Mouse (Mus musculus): ENCODE results near the gene Nap1l1. TPM values are rescaled to one million over a fixed set of nuclear protein-coding genes. Genes with fewer than 3 reads are reported as not detected.
"Not testable (repeated sequence)": the region's sequence is repeated elsewhere in the genome, so short reads cannot be mapped to it uniquely, and the experiment has no call there.

Nap1l1 gene
- total RNA-seq, 2 experiments from 2014 or later: 43.8 to 49.0 TPM

DNA sequence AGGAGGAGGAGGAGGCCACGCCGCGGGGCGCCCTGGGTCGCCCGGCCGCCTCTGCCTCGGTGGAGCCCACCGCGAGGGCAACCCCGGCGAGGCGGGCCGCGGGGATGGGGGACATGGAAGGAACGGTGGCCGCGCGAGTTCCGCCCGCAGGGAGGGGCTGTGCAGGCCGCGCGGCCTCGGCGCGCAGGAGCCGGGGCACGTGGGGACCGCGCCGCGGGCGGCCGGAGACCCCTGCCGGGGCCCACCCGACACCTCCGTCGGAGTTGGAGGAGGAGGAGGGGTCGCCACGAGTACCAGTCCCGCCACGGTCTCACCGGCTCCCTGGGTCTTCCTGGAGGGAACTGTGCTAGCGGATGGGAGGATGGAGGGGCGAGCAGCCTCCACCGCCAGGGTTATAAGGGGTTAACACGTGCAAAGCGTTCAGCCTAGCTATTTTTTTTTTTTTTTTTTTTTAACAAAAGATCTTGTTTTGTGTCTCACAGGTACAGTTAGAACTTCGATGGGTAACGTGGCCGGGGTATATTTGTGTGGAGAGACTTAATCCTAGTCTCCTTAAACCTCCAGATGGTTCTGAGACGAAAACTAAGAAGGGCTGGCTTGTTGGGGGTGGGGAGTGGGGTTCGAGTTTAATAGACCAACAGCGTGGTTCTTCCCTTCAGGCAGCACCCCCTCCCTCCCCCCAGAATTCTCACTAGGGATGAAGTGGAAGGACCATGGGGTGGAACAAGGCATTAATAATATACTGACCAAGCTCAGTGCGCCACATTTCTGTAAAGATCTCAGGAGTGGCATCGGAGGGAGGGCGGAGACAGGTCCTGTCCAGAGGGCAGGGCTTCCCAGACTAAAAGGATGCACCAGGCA is 718 bp downstream of the Nap1l1 start:
- intact Hi-C loops (cut with DNase I; ENCODE audit: low total_unique reads): loop anchor here (10.0 kb wide), 1 partner anchor 179 kb away; the partner anchor contains the start of gene Bbs10
- DNase-seq: peak; percentile 29

DNA sequence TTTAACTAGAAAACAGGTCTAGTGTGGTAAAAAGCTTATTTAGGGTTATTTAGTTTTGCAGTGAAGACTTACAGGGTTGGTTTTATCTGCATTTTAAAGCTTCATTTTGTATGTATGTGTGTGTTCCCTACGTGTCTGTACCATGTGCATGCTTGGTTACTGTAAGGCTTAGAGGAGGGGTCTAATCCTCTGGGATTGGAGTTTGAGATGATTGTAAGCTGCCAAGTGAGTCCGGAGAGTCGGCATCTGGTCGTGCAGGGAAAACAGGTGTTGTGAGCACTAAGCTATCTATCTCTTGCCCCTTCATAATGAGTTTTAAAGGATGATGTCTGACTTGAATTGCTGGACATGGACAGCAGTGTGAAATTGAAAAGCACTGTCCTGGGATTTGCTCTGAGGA is 3.3 kb downstream of the Nap1l1 start:
- intact Hi-C loops (cut with DNase I; ENCODE audit: low total_unique reads): loop anchor here (10.0 kb wide), 1 partner anchor 182 kb away; the partner anchor contains the start of gene Bbs10
- DNase-seq: no peak

DNA sequence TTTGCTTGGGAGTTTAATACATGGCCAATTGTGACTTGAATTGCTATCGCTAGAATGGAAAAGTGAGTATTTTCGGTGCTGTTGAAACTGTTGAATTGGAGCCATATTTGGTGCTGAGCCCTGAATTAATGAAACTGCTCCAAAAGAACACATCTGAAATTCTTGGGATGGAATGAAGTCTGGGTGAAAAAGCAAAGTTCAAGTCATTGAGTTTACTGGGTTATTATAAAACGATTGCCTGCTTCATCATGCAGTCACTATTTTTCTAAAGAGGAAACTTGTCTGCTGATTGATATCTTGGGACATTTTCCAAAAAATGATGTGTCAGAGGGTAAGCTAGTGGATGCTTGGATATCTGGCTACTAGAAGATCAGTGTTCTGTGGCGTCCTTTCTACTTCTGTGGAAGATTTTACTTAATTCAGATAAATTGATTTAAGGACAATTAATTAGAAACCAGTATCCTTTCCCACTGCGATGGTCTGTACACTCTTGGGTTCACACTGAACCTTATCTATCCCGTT is 4.0 kb downstream of the Nap1l1 start:
- DNase-seq: no peak
- intact Hi-C loops (cut with DNase I; ENCODE audit: low total_unique reads): loop anchor here (10.0 kb wide), 1 partner anchor 182 kb away; the partner anchor contains the start of gene Bbs10

DNA sequence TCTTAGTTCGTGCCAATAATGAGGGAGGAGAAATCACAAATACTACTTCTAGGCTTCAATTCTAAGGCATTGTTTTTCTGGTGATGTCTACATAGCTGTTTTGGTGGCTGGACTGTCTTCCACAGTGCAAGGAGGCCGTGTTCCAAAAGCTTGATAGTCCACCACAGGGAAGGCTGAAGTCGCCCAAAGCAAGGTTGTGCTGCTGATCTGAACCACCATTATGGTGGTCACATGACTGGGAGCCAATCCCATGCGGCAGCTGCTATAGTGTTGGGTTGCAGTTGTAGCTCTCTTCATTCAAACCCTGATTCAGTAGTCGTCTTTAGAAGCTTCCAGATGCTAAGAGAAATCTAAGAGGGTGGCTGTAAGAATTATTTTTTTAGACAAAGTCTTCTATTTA is 6.6 kb downstream of the Nap1l1 start:
- intact Hi-C loops (cut with DNase I; ENCODE audit: low total_unique reads): loop anchor here (10.0 kb wide), 1 partner anchor 185 kb away; the partner anchor contains the start of gene Bbs10
- DNase-seq: no peak

DNA sequence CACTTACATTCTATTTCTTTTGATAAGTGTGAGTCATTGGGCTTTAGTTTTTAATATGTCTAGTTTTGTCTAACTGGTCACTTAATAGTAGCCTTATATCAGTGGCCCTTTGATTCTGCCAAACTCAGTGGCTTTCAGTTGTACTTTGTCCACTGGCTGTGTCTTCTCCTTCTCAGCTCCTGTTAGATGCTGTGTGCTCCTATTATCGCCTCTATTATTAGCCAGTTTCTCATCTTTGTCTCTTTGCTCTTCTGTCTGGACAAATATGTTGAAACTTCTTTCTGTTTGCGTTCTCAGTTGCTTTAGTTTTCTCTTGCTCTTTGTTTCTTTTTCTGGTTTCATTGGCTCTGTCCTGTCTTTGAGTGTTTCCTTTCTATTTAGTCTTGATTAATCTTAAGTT is 9.6 kb downstream of the Nap1l1 start:
- intact Hi-C loops (cut with DNase I; ENCODE audit: low total_unique reads): no loop called here
- DNase-seq: no peak

DNA sequence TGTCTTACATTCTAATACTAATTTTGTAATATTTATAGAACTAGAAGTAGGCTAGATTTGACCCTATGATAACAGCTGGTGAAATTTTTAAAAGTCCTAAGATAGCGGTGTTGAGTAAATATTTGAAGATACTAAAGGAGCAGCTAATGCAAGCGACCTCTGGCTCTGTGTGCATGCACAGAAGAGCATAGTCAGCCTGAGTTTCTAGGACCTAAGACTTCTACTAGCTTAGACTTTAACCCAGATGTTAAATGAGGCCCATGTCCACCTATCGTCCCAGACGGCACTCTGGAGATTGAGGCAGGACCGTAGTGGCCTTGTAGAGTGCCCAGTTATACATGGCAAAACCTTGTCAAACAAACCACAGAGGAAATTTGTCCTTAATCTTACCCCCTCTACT is 11.1 kb downstream of the Nap1l1 start:
- no peak for DNase-seq
- intact Hi-C loops (cut with DNase I; ENCODE audit: low total_unique reads): no loop called here

DNA sequence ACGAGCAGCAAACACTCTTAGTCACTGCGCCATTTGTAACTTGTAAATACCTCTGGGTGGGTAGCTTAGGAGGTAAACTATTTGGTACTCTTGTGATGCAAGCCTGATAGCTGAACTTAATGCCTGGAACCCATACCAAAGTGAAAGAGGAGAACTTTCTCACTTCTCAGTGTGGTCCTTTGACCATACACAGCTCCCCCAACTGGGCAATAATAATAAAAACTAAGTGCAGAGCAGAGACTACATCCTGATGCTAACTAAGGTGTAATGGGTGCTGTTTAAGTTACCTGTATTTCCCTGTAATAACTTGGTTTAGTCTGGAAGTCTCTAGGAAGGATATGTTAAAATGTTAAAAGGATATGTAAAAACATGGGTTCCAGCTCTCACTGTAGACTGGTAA is 15.8 kb downstream of the Nap1l1 start:
- intact Hi-C loops (cut with DNase I; ENCODE audit: low total_unique reads): no loop called here
- no peak for DNase-seq

DNA sequence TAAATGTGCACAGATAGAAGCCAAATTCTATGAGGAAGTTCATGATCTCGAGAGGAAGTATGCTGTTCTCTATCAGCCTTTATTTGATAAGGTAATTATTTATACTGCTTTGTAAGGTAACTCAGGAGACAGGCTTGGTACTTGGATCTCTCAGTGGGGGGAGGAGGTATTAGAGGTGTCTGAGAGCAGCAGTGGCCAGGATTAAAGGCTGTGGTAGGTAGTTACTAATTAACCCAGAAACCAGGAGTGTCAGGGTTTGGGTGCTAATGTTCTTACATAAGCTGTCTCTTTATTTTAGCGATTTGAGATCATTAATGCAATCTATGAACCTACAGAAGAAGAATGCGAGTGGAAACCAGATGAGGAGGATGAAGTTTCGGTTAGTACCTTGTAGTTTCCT is 17.1 kb downstream of the Nap1l1 start:
- intact Hi-C loops (cut with DNase I; ENCODE audit: low total_unique reads); DNase-seq: not testable (repeated sequence)

DNA sequence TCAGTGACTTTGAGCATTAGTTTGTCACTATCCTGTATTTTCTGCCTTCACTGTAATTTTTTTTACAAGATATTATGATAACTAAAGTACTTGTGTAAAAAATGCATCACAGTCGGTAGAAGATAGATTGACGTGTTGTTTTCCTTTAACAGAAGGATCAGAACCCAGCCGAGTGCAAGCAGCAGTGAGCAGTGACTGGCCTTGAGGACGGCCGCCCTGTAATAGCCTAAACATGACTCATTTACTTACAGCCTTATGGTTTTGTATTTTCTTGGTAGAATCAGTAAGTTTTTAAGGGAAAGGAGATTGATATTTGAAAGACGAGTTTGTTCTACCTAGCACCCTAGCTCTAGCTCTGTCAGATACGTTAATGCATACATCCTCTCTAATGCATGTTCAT is 22.9 kb downstream of the Nap1l1 start:
- DNase-seq: no peak
- intact Hi-C loops (cut with DNase I; ENCODE audit: low total_unique reads): no loop called here

DNA sequence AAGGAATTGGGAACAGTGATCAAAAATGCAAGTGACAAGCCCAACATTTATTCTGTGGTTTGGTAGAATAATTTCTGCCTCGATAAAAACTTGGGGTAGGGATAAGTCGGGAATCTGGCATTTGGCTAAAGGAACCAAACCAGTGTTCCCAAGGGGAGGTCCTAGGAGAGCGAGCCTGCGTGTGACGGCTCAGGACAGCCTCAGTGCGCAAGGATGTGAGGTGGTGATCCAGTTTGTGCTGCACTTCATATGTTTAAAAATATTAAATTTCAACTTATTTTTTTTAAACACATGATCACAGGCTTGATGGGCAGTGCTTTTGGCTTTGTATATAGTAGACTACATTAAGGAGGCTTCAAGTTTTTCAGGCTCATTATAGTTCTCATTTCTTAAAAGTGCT is 26.9 kb downstream of the Nap1l1 start:
- intact Hi-C loops (cut with DNase I; ENCODE audit: low total_unique reads): loop anchor here (5.0 kb wide), 1 partner anchor 457 kb away; no protein-coding TSS in a partner anchor
- no peak for DNase-seq

DNA sequence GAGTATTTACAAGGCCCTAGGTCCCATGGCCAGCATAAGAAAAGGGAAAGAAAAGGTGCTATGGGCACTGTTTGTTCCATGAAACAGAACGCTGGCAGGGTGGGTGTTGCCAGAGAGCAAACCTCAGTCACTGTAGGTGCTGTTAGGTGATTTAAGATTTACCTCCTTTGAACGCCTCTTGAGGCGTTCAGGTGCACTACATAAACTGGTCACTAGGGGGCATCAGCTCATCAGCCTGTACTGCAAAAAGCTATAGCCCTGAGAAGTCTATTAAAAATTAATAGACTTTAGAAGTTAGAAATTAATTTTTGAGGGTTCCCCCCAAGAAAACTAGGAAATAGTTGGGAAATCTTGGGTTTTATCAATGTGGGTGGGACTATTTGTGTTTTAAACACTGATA is 30.0 kb downstream of the Nap1l1 start:
- peak; percentile 65 for DNase-seq
- intact Hi-C loops (cut with DNase I; ENCODE audit: low total_unique reads): loop anchor here (2.0 to 5.0 kb wide), 2 partner anchors 424 to 454 kb away; no protein-coding TSS in a partner anchor

DNA sequence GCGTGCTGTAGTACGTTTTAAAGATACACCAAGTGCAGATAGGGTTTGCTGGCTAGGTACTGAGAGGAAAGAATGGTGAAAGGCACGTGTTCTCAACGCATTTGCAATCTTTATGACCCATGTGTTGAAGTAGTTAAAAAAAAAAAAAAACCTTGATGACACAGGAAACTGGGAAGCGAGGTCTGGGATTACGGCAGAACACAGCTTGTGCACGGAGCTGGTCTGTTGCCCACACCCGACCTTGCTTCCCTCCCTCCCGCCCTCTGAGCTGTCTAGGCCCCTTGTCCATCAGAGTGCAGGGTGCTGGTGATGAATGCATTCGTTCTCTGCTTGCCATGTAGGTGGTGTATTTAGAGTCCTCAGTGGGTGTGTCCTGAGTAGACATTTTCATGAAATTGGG is 30.7 kb downstream of the Nap1l1 start:
- no peak for DNase-seq

DNA sequence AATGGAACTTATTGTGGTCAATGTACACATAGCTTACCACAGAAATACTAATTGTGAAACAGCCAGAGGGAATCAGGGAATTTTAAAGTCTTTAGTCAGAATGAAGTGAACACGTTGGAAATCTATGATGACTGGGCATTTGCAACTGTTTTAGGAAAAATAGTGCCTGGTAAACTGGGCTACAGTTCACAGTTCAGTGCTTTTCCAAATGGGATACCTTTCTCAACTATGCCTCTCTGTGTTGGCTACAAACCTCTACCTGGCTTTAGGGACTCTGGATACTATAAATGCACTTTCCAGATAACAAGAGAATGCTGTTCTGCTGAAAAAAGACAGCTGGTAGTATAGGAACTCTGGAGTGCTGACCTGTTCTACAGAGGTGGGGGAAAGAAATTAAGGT is 31.6 kb downstream of the Nap1l1 start:
- no peak for DNase-seq
- intact Hi-C loops (cut with DNase I; ENCODE audit: low total_unique reads): loop anchor here (5.0 kb wide), 1 partner anchor 453 kb away; no protein-coding TSS in a partner anchor

More for the DNA sequence above, 30.7 kb downstream of the Nap1l1 start:
- intact Hi-C loops (cut with DNase I; ENCODE audit: low total_unique reads): loop anchor here (2.0 to 5.0 kb wide), 2 partner anchors 423 to 454 kb away; no protein-coding TSS in a partner anchor

DNA sequence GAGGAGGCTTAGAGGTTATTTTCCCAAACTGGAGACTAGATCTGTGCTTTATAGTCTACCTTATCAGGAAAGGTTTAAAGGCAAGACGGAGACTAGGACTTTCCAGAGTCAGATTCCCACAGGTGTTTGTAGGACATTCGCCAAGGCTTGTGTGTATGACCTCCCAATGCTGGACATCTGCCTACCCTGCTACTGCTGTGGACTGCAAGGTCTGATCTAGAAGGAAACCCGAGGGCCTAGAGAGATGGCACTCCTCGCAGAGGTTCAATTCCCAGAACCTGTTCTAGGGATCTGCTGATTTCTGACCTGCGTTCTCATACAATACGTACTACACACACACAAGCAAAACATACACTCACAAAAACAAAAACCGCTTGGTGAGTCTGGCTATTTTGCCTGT is 32.4 kb downstream of the Nap1l1 start:
- DNase-seq: no peak
- intact Hi-C loops (cut with DNase I; ENCODE audit: low total_unique reads): no loop called here

DNA sequence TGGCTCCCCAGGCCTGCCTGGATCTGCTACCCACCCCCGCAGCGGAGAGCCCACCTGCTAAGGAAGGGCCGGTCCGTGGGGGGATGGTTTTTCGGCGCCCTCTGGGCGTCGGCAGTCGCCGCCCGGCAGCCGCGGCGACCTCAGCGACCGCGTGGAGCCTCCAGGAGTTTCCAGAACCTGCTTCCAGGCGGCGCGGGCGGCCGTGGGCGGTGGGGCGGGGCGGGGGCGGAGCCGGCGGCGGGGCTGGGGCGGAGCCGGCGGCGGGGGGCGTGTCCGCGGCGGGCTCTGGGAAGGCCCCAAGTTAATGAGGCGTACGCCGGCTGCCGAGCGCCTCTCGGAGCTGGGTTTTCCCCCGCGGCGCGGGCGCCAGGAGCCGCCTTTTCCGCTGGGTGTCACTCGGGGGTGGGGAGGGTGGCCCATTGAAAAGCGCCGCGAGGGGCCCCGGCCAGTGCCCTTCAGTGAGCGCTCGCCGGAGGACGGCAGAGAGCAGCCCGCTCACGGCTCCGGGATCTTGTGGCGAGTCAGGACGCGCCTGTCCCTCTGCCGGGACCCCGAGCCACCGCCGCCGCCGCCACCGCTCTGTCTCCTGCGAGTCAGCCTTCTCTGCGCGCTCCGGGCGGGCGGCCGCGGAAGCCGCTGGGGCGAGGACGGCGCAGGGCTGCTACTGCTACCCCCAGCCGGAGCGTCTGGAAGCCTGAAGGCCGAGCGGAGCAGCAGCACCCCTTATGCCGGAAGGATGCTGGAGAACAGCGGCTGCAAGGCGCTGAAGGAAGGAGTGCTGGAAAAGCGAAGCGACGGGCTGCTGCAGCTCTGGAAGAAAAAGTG is 33.3 kb downstream of the Nap1l1 start, which contains the start of gene Phlda1:
Gene Phlda1 (plus strand): TSS at position 186 of the 825 bp plus-strand sequence.
- peak; percentile 97 for DNase-seq
- intact Hi-C loops (cut with DNase I; ENCODE audit: low total_unique reads): no loop called here

DNA sequence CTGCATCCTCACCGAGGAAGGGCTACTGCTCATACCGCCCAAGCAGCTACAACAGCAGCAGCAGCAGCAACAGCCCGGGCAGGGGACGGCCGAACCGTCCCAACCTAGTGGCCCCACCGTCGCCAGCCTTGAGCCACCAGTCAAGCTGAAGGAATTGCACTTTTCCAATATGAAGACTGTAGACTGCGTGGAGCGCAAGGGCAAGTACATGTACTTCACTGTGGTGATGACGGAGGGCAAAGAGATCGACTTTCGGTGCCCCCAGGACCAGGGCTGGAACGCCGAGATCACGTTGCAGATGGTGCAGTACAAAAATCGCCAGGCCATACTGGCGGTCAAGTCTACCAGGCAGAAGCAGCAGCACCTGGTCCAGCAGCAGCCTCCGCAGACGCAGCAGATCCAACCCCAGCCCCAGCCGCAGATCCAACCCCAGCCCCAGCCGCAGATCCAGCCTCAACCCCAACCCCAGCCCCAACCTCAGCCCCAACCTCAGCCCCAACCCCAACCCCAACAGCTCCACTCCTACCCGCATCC is 34.0 kb downstream of the Nap1l1 start:
- intact Hi-C loops (cut with DNase I; ENCODE audit: low total_unique reads): no loop called here
- peak; percentile 37 for DNase-seq

DNA sequence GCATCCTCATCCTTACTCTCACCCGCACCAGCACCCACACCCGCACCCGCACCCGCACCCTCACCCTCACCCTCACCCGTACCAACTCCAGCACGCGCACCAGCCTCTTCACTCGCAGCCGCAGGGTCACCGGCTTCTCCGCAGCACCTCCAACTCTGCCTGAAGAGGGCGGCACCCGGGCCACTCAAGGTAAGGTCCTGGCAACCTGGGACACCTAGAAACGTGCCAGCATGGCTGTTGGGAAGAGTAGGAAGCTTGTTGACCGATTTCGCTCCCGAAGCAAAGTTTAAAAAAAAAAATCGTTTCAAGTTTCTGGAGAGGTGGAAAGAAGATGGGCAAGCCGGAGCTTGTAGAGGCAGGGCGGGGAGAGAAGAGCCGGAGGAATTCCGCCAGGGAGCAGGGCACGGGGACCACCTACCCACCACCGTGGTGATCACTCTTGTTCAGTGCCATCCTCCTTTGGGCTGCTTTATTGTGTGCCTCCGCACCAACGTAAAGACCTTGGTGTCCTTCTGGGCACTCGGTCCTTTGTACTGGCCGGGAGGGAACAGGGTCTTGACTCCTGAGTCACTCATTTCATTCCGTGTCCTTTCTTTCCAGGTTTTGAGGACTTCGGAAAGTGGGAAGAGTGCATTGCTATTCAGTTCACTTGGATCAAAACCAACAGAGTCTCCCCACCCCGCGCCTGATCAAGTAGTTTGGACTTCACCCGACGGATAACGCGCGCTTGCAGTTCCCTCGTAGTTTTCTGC is 34.6 kb downstream of the Nap1l1 start:
- intact Hi-C loops (cut with DNase I; ENCODE audit: low total_unique reads): no loop called here

DNA sequence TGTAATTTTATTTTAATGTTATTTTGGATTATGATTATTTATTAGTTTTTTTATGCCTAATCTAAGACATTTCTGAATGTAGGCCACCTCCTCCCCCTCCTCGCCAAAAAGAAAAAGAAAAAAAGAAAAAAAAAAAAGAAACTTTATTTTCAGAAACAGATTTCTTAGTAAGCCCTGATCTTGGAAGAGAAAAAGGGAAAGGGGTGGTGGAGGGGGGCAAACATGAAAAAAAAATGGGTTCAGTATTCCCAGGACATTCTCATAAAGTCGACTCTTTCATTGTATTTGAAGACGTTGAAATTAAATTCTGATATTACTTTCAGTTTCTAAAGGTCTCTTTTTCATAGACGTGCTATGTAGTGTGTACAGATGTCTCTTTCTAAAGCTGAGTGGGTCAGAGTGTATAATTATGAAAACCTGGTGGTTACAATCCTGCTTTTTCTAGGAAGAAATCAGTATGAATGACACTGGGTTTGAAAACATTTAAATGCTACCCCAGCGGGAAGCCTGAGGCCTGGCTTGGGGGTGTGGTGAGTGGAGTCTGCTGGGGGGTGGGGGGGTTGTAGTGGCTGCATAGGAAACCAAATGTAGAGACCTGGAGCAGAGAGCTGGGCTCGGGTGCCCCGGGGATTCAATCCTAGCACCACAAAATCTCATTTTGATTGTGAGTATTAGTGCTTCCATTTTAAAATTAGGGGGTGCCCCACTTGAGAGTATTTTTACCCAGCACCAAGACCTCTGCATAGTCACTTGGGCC is 35.5 kb downstream of the Nap1l1 start:
- no peak for DNase-seq
- intact Hi-C loops (cut with DNase I; ENCODE audit: low total_unique reads): no loop called here

More for the DNA sequence above, 34.6 kb downstream of the Nap1l1 start:
- peak; percentile 50 for DNase-seq

All from gastrocnemius, postnatal 14 days (tissue).